Mouse (Mus musculus) WW6 (cell line): ENCODE data around the gene Eml3.
A peak's percentile ranks its signal among the peaks of the same experiment; 100 is the strongest.
"Not testable (repeated sequence)": the region's sequence is repeated elsewhere in the genome, so short reads cannot be mapped to it uniquely, and the experiment has no call there.

Experiments
- DNase-seq: peaks from one replicate; pipeline ENCODE4 v3.0.0-alpha.2; 2013; ENCODE audit warnings: low read depth, low spot score

Eml3 gene

DNA sequence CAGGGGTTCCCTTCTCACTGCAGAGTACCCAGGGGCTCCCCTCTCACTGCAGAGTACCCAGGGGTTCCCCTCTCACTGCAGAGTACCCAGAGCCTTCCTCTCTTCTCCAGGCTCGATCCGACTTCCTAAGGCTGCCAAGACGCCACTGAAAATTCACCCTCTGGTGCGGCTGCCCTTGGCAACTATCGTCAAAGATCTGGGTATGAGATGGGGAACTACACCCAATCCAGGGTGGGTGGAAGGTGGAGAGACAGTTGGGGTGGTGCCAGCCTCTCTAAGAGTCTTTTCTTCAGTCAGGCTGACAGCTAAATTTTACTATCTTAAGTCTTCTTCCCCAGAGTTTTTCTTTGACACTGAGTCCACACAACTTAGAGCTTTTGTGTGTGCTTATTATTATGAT is 20.8 kb downstream of the Eml3 start:
- DNase-seq: no peak

GRCm38 (mm10) chr19:8952241-8952640 is 22.9 kb downstream of the Eml3 start:
- no peak for DNase-seq

GRCm38 (mm10) chr19:8953135-8954039 is 24.0 kb downstream of the Eml3 start, which contains the start of gene Tut1:
Gene Tut1, plus strand, starts transcription at chr19:8953847.
- peak; percentile 94 for DNase-seq

DNA sequence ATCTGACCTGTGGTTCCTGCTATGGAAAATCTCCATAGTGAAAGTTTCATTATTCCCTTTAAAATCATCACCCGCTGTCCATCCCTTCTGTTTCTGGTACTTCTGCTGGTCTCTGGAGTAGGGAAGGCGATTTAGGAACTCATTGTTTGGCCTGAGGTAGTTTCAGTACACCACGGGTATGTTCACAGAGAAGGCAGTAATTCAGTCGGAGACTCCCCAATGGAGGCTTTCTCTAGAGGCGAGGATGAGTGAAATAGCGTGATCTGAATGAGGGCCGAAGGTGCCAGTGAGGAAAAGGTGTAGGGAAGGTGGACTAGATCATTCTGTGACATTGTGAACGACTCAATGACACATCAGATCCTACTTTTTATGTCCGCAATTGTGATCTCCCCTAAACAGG is 24.8 kb downstream of the Eml3 start:
- DNase-seq: no peak

- DNase-seq: no peak
Measured at GRCm38 (mm10) chr19:8962256-8962655, 32.9 kb downstream of the Eml3 start.

DNA sequence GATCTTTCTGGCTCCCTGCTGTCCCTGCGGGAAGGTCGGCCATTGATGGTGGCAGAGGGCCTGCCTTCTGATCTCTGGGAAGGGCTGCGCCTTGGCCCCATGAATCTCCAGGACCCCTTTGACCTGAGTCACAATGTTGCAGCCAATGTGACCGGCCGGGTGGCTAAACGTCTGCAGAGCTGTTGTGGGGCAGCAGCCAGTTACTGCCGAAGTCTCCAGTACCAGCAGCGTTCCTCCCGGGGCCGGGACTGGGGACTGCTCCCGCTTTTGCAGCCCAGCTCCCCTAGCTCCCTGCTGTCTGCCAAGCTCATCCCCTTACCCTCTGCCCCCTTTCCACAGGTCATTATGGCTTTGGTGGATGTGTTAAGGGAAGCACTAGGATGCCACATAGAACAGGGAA is 35.7 kb downstream of the Eml3 start:
- no peak for DNase-seq

DNA sequence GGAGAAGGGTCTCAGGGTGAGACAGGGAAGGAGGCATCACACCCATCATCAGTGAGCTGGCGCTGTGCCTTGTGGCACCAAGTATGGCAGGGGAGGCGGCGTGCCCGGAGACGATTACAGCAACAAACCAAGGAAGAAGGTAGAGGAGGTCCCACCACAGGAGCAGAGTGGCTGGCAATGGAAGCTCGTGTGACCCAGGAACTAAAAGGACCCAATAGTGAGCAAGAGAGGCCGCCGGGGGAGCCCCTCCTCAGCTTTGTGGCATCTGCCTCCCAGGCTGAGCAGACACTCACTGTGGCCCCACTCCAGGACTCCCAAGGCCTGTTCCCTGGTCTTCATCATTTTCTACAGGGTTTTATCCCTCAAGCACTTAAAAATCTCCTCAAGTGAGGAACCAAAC is 36.4 kb downstream of the Eml3 start:
- no peak for DNase-seq

DNA sequence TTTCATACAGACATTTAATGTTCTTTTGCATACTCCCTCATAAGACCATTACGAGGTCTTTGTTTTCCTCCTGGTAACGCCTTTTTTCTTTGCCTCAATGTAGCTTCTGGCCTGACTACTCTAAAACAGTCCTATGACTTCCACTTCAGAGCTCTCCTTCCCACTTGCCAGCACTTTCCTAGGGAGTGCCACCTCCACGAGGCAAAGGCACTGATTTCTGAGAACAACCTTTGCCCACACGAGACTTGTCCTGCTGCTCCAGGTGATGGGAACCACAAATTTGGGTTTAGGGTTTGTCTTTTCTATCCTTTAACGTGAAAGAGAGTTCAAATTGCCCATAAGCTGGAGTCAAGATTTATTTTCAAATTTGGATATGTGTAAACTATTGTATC is 36.8 kb downstream of the Eml3 start:
- no peak for DNase-seq

- peak; percentile 99 for DNase-seq
Measured at GRCm38 (mm10) chr19:8966590-8967372, 37.4 kb downstream of the Eml3 start, which contains the start of gene Eef1g. Gene Eef1g, plus strand, starts transcription at chr19:8967041.

DNA sequence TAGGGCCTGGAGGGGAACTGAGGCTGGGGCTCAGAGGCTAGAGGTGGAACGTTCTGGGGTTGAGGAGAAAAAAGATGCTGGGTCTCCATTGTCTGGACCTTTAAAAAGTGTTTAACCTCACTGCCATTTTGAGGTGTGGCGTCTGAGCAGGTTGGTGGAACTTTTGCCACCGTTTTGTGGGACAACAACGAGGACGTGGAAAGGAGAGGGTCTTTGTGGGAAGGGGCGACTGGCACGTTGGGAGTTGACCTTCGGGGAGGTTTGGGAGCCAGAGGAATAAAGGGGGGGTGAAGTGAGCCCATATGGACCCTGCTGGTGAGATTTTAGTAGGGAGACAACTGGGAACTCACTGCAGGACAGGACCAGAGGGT is 38.0 kb downstream of the Eml3 start:
- no peak for DNase-seq

- no peak for DNase-seq
Measured at GRCm38 (mm10) chr19:8967893-8968292, 38.5 kb downstream of the Eml3 start.

DNA sequence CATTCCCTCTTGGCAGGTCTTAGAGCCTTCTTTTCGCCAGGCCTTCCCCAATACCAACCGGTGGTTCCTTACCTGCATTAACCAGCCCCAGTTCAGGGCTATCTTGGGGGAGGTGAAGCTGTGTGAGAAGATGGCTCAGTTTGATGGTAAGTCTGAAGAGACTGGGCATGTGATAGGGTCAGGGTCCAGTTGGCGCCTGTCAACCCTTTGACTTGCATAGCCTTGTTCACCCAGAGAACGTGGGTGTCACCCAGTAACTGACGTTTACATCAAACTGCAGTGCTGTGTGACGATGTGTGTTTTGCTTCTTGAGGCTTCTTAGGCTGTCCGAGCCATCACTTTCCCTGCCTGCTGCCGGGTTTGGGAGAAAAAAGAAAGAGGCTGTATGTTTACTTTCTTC is 43.1 kb downstream of the Eml3 start:
- not testable (repeated sequence) for DNase-seq

DNA sequence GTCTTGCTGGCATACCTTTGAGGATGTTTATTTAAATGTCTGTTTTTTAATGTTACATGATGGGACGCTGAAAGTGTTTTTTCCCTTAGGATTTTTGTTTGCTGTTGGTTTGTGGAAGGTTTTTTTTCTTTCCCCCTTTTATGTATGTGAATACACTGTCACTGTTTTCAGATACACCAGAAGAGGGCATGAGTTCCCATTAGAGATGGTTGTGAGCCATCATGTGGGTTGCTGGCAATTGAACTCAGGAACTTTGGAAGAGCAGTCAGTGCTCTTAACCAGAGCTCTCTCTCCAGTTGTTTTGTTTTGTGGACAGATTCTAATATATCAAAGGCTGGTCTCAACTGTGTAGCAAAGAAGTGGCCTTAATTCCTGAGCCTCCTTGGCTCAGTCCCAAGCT is 45.3 kb downstream of the Eml3 start:
- DNase-seq: no peak

DNA sequence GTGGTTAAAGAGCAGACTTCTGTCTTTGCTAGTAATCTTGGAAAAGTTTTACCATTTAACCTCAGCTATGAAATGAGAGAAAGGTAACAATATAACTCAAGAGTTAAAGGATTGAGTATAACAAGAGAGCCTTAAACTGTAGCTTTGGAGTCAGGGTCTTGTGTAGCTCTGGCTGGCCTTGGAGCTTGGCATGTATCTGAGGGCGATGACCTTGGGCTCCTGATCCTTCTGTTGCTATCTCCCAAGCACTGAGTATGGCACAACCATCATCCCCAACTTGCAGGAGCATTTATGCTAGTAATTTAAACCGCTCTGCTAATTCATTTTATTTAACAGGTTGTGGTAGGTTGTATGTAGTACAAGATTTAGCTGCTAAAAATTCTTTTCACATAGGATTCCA is 46.1 kb downstream of the Eml3 start:
- DNase-seq: no peak

DNA sequence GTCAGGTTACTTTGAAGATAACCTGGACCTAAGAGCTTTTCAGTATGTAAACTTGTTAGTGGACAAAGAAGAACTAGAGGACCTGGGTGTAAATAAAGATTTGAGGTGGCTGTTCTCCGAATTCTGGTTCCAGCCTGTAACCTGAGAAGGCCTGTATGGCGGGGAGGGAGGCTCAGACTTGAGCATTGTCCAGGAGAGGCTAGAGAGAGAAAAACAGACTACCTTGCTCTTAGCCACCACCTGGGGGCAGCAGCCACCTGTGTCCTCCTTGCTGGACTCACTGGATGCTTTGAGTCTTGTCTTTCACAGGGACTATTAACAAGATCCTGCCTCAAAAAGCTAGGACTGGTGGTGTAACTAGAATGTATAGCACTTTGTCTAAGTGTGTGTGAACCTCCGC is 47.2 kb downstream of the Eml3 start:
- no peak for DNase-seq

GRCm38 (mm10) chr19:8980771-8981170 is 51.4 kb downstream of the Eml3 start:
- no peak for DNase-seq

- no peak for DNase-seq
Measured at GRCm38 (mm10) chr19:8981450-8982168, 52.3 kb downstream of the Eml3 start.

DNA sequence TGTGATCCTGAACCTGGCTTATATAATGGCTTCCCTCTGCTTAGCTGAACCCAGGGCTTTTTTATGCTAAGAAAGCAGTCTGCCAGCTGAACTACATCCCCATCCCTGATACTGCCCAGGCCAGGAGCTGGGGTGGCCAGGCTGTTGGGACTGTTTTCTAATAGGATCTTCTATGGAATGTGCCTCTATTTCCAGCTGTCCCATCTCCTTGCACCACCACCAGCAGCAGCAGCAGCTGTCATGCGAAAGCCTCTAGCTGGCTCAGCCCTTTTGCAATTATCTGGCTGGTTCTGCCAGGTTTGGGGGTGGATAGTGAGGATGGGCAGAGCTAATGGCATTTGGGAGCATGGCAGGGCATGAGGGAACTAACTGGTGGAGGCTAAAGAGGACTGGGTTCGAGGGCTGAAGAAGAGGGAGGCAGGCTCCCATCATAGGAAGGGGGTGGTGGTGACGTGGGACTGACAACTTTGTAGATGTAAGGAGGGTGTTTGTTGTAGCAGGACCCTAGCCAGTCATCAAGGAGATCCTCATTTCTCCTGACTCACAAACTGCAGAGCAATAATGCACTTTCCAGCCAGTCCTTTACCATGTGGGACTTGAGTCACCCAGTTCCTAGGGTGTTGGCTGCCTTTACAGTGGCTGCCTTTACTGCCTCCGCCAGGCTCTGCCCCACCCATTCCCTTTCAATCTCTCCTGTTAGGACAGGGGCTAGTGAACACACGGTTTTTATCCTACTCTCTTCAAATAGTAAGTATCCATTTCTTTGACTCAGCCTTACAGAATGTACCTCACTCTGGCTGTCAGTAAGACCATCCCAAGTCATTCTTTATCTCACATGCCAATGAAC is 53.2 kb downstream of the Eml3 start:
- no peak for DNase-seq

- no peak for DNase-seq
Measured at GRCm38 (mm10) chr19:8983150-8983650, 53.8 kb downstream of the Eml3 start.

GRCm38 (mm10) chr19:8984255-8984868 is 55.0 kb downstream of the Eml3 start:
- DNase-seq: no peak

DNA sequence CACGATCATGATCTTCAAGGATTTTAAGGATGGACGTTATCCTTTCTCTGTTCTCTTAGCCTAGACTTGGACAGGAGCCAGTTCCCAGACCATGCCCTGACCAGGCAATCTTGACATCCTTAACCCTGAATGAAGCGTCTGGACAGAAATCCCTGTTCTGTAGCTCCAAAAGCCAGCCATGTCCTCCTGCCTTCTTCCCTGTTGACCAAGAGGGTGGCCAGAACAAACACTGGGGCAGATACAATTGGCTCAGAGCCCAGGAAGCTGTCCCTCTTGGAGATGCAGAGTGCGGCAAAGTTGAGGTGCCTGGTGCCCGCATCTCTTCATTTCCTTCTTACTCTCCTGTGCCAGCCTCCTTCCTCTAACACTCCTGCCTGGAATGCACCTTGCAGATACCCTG is 56.5 kb downstream of the Eml3 start:
- DNase-seq: no peak
